Comparison of ENCODE assay signal across 15 mouse cellular contexts in genomic region chr7:44626966-44627365, GRCm38 (mm10). TPM values are rescaled to one million over a fixed set of nuclear protein-coding genes. Genes with fewer than 3 reads are reported as not detected.
"Had no signal": no experiment of that assay in that cellular context is flagged by ENCODE, and none has a peak within 500 bp of the region (broad histone marks: within the 10 kb centered on the region; RNA-seq: fewer than 3 reads in every experiment).

No protein-coding gene starts in this region.

- DNase-seq: lung, adult 18-20 months; lung, embryonic 14.5 days; lung, postnatal 10 days; lung, postnatal 4 days; midbrain, embryonic 14.5 days; retina, postnatal 1 day; right cerebral cortex, adult 18-20 months; right cerebral cortex, postnatal 25 days; right cerebral cortex, postnatal 4 days; spleen, adult 18-20 months; thymus, adult 18-20 months; thymus, postnatal 14 days; thymus, postnatal 36 days had no signal

RNA-seq across cellular contexts. Expression of gene Myh14, which starts 43.7 kb away (rescaled TPM):
- total RNA-seq: megakaryocyte, adult 5-6 weeks; megakaryocyte-erythroid progenitor cell, adult 5-6 weeks had no signal
